Mouse (Mus musculus): ENCODE data around the gene Mgl2.

- TF ChIP-seq CTCF (IDR thresholded peaks at IDR 0.05; ENCODE audit: low read depth, low read length) (no peak), POLR2A (IDR thresholded peaks at IDR 0.05; ENCODE audit: extremely low read depth, insufficient read depth, low read length) (no peak)
These were observed 41.1 kb downstream of the Mgl2 start for GRCm38 (mm10) chr11:70171181-70171580.
